Mouse (Mus musculus) activated CD4-positive, CD25-positive, alpha-beta regulatory T cell, adult 4 months (primary cell): ENCODE results near the gene Ano6. TPM values are rescaled to one million over a fixed set of nuclear protein-coding genes. Genes with fewer than 3 reads are reported as not detected.

Source experiments
- ATAC-seq: one replicate; pipeline ENCODE4 v1.8.0; 2017
- polyA plus RNA-seq, 2 experiments: library from polyadenylated mRNA; unstranded; fragments of 100-300 nt; shearing (Covaris generic); gene quantifications; one replicate each; pipeline ENCODE4 v1.2.1; 2017

Gene Ano6
- polyA plus RNA-seq, 2 experiments from 2014 or later = 35.4 to 39.4 TPM

DNA sequence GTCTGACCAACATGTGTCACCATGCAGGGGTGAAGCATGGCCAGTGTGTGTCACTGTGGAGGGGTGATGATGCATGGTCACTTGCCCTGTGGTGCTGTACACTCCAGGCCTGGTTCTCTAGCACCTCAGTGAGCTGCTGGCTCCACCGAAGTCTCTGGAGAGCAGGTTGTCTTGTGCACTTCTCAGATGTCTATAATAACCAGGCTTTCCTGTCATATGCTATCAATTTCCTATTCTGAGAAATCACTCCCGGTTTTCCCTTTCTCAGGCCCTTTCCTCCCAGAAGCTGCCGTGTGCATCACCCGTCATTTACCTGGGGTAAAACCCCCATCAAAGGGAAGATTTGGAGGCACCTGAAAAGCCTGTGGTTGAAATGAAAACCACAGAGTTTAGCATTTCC, 101.5 kb downstream of the Ano6 start:
- no peak for ATAC-seq

DNA sequence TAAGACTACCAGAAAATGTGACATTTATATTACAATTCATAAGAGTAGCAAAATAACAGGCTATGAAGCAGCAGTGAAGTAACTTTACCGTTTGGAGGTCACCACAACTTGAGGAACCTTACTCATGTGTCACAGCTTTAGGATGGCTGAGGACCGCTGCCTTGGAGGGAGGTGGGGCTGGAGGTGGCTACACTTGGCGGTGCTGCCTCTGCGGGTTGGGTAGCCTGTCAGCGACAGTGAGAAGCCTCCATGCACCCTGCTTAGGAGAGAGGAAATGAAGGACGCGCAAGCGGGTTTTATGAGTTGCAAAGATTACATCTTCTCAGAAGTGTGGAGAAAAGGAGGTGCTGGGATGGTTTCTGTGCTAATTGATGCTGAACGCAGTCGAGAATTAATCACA, 102.3 kb downstream of the Ano6 start:
- no peak for ATAC-seq

DNA sequence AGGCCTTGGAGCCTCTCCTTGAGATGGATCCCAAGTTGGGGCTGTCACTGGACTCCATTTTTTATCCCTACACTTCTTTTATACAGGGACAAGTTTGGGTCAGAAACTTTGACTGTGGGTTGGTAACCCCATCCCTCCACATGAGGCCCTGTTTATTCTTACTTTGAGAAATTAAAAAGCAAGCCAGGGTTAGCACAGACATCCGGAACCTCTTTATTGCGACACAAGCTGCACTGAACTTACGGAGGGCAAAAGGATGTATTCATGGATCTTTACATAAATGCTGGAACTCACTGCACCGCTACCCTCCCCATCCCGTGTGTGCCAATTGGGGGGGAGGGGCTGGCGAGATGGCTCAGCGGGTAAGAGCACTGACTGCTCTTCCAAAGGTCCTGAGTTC, 105.1 kb downstream of the Ano6 start:
- no peak for ATAC-seq

DNA sequence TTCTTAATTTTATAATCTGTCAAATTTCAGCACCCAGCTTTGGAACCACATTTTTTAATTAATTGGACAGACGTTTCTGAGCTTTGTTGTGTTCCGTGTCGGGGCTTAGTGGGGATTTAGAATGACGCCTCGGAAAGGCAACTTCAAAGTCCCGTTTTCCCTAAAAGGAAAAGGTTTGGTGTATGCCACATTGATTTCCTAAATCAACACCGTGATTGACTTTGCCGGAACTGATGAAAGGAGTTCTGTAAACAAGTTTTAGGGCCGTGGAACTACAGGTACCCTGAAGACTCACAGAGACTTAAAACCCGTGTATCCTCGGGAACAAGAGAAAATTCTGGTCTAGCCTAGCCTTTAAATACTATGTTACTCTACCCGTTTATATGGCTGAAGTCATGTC, 107.0 kb downstream of the Ano6 start:
- ATAC-seq = no peak

DNA sequence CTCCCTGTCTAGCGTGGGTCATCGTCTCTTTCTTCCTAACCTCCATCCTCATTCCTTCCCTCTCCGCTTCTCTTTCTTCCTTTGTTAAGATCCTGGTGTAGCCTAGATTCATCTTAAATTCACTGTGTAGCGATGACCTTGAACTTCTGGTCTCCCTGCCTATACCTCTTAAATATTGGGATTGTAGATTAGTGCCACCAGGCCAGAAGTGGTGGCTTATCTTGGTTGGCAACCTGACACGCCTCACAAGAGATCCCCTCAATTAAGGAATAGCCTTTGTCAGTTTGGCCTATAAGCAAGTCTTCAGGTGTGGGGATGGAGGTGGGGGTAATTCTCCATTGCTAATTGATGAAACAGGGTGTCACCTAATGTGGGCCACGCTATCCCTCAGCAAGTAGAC, 107.8 kb downstream of the Ano6 start:
- no peak for ATAC-seq

DNA sequence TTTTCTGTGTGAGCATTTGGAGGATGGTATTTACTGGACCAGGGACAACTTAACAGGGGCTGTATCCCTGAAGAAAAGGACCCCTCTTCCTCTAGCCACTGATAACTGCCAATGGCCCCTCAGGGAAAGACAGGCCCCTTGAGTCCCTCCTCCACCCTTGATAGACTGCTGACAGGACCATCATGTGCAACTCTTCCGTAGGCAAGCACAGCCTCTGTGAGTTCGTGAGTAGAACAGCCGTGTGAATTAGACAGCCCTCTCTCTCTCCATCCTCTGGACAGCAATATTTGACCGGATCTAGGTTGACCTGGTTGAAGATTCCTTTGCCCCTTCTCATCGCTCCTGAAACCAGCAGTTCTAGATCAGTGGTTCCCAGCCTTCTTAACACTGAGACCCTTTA, 111.8 kb downstream of the Ano6 start:
- no peak for ATAC-seq

DNA sequence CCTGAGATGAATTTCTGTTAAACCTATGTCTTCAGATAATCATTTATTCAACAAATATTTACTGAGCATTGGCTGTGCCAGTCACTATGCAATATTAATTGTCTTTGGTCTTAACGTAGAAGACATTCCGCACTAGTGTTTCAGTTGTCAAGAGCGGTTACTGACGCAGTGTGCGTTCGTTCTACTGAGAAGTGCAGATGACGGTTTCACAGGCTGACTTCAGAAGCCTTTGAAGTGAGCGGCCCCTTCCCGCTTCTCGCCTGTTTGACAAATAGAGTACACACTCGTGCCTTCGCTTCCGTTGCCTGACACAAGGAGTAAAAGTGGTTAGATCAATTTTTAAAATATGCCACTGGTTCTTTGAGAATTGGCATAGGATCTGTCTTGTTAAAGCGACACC, 113.6 kb downstream of the Ano6 start:
- no peak for ATAC-seq

DNA sequence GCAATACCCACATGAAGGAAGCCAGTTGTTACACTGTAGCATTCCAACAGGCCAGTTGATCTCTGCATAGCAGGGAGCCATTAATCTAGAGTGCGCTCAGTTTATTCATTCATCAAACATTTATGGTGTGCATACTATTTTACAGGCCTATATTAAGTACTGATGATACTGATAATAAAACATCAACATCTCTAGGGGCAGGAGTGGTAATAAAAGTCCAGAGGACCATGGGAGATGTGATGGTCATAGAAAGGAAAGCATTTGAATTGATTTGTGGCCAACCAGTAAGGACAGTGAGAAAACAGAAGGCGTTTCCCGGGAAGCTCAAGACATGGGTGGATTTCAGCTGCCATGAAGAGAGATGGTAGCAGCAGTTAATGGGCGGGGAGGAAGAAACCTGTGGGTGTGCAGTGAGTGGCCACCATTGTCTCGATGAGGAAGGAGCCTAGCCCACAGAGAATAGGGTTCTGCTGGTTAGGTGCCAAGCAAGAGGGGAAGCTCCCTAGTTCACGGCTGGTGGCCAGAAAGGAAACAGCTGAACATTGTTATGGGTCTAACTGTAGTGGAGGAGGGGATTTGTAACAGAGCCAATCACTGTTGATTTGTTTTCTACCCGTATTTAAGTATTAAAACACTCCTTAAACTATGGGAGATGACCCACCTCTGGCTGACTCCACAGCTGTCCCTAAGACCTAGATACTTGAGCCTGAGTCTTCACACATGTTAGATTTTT, 115.5 kb downstream of the Ano6 start:
- ATAC-seq = no peak

DNA sequence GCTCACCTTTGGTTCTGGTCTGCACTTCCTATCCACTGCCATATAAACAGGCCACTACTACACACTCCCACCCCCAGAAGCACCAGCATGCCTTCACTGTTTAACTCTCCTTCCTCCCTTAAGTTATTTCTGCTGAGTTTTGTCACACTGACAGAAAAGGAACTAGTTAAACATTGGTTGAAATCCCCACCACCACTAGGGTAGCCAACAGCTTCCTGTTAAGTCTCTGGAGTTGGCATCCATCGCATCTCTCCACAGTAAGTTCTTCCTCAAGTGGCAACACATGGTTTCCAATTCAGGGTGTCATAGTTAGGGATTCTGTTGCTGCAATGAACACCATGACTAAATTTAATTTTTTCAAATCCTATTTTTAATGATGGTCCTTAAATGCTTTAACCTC, 116.2 kb downstream of the Ano6 start:
- no peak for ATAC-seq

DNA sequence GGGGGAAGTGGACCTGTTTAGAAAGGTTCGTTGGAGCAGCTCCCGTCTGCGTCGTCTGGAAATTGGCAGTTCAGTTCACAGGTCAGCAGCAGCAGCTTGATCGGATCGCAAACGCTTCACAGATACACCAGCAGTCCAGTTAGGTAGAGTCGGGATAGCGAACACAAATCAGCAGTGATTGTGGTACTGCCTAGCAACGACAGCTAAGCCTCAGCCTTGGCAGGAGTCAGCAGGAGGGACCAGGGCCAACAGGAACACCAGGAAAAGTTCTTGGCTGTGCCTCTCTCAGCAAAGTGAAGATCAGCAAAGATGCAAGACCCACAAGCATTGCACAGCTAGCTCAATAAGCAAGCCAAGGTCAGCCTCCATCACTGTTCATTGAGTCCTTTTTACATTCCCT, 116.7 kb downstream of the Ano6 start:
- ATAC-seq = no peak

DNA sequence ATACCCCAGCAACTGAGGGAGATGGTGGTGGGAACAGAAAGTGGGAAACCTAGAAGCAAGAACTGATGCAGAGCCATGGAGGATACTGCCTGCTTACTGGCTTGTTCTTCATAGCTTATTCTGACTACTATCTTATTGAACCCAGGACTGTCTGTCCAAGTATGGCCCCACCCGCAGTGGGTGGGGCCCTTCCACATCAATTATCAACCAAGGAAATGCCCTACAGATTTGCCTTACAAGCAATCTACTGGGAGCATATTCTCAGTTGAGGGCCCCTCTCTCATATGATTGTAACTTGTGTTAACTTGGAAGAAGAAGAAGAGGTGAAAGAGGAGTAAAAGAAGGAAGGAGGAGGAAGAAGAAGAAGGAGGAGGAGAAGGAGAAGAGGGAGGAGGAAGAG, 117.3 kb downstream of the Ano6 start:
- no peak for ATAC-seq

DNA sequence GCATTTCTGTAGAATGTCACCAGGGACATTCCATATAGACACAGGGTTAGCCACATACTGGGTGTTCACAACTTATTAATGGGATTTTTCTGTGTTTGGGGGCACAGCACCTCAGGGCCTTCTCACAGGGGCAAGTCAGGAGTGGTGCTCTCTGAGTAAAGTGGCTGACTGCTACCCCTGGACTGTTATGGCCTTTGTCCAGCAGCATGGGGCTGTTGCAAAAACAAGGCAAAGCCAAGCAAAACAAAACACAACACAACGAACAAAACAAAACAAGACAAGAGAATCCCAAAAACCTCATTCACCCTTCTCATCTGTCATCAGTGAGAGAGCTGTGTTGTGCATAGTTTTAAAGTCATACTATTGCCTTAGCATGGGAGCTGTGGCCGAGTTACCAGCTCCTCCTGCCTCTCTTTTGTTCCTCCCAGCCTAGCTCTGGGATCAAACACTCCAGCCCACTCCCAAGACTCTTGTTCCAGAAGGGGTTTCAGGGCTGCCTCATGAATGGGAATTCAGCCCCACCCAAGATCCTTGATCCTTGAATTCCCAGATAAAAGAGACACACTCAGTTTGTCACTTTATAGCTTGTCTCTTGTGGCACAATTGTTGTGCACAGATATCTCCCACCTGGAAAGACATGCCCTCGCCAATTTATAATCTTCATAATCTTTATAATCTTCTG, 119.6 kb downstream of the Ano6 start:
- no peak for ATAC-seq

DNA sequence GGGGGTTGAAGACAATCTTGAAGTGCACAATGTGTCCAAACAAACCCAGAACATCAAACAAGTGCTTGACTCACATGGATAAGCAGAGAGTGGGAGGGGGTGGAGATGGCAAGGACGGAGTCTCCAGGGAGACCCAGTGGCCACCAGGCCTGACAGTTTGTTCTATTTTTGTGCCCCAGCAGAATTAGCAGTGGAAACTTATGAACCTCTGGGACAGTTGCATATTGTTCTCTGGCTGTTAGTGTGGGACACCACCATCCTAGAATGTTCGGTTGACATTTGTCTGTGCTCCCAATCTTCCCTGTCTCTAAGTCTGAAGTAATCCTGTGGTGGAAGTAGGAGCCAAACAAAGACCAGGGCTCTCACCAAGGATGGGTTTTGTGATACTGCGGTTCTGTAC, 124.3 kb downstream of the Ano6 start:
- no peak for ATAC-seq

DNA sequence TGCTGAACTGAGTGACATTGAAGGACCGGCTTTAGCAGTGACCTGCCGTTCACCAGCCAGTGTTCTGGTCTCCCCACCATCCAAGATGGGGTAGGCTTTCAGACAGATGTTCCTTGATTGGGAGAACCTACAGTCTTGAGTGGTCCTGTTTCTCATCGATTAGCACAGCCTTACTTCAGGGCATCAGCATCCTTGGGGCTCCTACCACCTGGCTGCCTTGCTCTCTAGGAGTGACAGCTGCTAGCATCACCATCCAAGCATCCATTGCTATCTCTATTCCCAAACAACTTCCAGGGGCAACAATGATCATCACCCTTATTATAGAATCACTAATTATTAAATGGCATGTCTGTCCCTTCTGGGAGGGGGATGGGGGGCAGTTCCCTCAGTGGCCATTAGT, 124.8 kb downstream of the Ano6 start:
- ATAC-seq = no peak

DNA sequence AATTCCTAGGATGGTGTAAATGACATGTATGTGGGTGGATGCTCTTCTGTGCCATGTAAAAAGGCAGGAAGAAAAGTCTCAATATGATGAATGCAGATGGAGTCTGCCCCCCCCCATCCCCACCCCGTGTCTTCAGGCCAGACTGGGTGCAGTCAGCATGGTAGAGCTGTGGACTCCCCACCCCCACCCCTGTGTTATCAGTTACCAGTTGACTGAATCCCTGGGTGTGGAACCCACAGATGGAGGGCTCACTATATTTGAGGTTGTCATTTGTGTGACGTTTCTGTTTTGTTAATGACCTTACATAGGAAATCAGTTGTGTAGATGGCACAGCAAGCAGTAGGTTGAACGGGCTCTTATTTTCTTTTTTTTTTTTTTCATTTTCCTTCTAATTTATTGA, 126.7 kb downstream of the Ano6 start:
- ATAC-seq = no peak

DNA sequence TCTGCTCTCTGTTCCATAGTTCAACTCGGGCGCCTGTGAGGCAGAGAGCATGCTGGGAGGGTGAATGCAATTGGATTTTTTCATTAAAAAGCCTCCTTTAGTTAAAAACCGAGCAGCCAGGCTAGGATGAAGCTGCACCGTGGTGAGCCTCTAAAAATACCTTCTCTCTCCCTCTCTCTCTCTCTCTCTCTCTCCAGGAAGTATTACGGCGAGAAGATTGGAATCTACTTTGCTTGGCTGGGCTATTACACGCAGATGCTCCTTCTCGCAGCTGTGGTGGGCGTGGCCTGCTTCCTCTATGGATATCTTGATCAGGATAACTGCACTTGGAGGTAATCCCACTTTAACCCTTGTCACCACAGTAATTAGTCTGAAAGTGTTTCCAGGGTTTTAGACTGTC, 129.4 kb downstream of the Ano6 start:
- no peak for ATAC-seq

DNA sequence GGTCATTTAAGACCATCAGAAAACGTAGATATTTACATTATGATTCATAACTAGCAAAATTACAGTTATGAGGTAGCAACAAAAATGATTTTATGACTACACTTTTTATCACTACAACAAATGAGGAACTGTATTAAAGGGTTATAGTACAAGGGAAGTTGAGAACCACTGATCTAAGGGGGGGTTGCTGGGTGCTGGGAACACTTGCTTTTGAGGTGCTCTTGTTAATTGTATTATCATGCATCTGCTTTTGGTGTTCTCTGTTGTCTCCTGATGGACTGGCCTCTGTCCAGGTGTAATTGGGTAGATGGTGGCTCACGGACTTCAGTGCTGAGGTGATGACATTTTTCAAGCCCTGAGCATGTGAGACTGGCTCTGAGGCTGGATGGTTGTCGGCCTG, 130.4 kb downstream of the Ano6 start:
- no peak for ATAC-seq

DNA sequence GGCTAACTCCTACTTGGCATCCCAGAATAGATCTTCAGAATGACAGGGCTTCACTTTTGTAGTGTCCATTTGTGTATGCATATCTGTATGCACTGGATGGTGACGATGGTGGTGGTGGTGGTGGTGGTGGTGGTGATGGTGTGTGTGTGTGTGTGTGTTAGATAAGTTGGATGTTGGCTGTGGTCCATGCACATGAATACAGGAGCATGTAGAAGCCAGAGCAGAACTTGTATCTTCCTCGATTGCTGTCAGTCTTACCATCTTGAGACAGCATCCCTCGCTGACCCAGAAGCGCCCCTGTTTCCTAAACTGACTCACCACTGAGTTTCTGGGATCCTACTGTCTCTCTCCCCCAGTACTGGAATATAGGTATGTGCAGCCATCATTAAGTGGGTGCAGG, 131.0 kb downstream of the Ano6 start:
- ATAC-seq = no peak

DNA sequence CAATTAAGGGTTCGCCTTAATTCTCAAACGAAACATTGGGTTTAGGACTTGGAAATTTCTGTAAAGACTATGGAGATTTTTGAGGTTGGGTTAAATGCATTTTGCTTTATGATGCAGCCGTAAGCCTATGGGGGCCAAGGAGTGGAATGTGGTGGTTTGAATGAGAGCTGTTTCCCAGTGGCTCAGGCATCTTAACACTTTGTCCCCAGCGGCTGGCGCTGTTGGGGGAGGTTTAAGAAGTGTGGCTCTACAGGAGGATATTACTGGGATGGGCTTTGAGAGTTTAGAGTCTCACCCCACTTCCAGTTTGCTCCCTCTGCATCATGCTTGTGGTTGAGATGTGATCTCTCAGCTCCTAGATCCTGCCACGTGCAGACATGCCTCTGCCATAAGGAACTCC, 131.9 kb downstream of the Ano6 start:
- ATAC-seq = no peak

DNA sequence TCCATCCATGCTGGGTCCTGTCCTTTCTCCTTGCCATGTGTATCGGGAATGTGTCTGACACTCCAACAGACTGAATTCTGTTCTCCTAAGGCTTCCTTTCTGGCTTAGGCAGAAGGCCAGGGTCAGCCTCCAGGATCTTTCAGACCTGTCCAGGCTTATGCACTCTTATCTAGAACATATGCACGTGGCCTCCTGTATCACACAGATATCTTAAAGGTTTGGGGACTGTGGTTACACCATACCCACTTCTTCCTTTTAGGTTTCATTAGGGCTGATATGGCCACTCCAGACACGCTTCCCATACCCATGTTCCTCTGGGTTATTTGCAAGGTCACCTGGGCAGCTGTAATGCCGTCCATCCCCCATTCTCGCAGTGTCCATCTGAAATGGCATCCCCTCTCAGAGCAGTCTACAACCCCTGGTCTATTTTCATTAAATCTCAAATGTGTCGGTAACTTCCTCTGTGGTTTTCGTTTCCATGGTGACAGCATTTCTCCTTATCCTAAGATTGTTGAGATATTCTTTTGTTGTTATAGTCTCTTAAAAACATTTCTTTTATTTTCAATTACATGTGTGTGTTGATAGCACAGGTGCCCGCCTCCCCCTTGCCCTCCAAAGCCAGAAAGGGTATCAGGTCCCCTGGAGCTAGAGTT, 134.8 kb downstream of the Ano6 start:
- ATAC-seq = no peak

DNA sequence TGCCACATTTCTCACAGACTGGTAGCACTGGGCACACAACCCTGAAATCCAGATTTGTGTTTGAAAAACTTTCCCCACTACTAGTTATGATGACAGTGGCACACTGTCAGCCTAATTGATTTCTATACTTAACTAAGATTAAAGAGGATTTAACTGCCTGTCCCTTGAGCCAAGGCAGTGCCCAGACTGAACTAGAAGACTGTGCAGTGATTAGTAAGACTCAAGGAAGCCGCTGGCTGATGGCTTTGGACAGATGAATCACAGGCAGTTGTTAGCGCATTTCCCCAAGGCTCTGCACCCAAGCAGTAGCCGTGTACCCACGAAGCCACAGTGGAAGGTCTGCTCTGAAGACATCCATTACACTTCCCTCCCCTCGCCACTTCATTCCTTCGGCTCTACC, 138.4 kb downstream of the Ano6 start:
- ATAC-seq = no peak

DNA sequence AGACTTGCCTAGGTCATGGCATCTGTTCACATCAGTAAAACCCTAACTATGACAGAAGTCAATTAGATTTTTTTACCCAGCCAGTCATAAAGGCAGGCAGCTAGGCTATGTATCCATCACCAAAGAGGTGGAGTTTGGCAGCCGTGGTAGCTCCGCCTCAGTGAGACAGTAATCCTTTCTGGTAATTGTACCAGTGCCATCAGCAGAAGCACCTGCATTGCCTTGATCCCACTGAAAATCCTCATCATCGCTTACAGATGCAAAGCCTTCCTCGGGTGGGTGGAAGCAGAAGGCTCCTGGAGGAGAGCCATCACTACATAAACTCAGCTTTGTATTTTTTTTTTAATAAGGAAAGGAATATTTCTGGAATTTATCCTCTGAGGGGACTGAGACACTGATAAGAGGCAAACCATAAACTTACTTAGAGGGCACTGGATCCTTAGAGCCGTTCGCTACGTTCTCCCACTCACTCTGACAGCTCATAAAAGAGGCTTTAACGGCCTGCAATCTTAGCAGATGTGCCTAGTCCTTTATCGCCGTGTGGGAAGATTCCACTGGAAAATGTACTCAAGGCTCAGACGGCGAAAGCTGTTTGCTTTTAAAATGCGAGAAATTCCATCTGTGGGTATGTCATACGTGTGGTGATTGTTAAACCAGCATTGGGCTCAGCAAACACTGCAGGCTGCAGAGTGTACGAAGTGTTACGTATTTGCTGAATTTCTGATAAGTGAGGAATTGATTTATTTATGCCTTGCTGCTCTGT, 140.6 kb downstream of the Ano6 start:
- no peak for ATAC-seq

DNA sequence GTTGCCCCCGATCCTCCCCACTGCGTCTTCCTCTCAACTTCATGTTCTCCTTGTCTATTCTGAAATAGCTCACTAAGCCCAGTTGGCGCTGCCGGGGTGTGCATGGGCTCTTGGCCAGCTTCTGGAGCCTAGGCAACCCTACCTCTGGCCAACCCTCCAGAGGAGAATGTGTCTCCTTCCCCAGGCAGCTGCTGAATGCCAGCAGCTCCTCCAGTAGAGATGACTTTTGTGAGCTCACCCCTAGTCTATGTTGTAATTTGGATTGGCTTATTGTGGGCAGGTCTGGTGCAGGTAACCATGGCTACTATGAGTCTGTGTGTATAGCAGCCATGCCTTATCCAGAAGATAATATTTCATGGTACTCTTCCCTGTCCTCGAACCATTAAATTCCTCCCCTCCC, 141.7 kb downstream of the Ano6 start:
- no peak for ATAC-seq

DNA sequence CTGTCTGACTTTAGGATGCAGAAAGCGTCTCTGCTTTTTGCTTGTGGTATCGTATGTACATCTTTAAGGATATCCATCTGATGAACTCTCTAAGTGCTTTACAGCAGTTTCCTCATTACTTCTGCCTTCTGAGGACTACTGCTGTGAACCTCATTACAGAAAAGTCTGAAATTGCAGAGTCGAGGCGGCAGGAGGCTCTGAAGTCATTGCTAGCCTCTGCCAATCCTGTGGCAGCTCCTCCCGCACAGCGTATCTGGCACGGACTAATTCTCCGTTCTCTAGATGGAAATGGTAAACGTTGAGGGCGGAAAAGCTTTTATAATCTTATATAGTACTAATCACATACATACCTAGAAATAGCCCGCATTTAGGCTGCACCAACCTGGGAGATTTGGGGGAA, 144.5 kb downstream of the Ano6 start:
- no peak for ATAC-seq
